Mouse (Mus musculus): ENCODE data around the gene Gtf2h2. TPM values are rescaled to one million over a fixed set of nuclear protein-coding genes. Genes with fewer than 3 reads are reported as not detected.

Gtf2h2 gene
- polyA plus RNA-seq (2012; rRNA removed; ENCODE audit: low replicate concordance) = 15.6 and 28.4 TPM in 2 replicates

DNA sequence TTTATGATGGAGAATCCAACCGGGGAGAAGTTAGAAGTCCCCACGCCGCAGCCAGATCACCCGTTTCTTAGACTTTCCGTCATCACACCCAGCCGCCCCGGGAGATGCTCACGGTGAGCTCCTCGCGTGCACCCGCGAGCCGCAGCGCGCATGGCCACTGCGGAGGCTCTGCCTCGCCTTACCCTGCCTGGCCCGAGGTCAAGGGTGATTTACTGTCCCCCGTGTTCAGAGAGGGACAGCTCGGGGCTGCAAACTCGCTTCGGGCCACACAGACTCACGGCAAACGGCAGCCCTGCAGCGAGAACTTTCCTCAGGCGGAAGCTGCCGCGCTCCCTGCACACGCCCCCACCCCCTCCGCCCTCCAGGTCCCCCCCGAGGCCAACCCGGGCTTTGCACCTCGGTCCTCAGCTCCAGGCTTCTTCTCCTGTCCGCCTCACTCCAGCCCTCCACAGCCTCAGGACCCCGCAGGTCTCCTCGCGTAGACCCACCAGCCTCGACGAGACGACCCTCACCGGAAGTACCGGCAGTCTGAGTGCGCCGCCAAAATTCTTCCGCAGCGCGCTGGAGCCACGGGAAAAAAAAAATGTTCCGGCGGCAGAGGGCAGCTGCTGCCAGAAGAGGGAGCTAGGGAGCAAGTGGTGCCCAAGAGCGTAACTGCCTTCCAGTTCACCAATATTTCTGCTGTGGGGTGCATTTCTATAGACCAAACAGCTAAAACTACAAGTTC, at the start of gene Gtf2h2:
Gtf2h2 (minus strand) TSS at position 519 of the 727 bp plus-strand sequence.

DNA sequence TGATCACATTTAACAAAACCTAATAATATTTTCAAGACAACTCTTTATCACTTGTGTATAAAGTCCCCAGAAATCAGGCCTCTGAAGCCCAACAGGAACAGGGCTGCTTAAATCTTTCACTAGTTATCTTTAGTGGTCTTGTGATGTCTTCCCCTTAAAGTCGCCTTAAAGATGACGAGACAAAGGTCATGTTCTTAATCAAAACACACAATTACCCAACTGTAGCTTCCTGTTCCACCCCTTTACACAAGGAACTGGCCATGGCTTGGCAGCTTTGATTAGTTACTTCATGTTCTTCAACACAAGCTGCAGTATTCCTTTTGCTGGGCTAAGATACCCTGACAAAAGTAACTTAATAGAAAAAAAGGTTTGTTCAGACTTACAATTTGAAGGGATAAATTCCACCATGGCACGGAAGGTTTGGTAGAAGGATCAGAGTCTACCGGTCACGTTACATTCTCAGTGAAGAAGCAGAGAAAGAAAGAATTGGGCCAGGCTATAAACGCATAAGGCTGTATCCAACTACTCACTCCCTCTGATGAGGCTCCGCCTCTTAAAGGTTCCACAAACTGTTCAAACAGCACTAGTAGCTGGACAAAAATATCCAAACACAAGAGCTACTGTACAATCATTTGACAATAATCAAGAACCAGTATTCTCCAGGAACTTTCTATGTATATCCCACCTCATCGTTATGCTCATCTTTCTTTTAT, 39.8 kb downstream of the Gtf2h2 start, which contains the start of gene Naip1:
Naip1 (minus strand) TSS at position 455 of the 713 bp plus-strand sequence.

Other genes starting within 250 kb of the Gtf2h2 start
- 1.6 and 3.0 TPM in 2 replicates for gene Naip5, start 246.3 kb downstream of the Gtf2h2 start, polyA plus RNA-seq (2012; rRNA removed; ENCODE audit: low replicate concordance)
- 1.8 and 4.7 TPM in 2 replicates for gene Naip6, start 174.9 kb downstream of the Gtf2h2 start, polyA plus RNA-seq (2012; rRNA removed; ENCODE audit: low replicate concordance)
- gene Naip1, start 39.7 kb downstream of the Gtf2h2 start, polyA plus RNA-seq (2012; rRNA removed; ENCODE audit: low replicate concordance) = 0.18 and 0.26 TPM in 2 replicates
- 1.8 and 3.8 TPM in 2 replicates for gene Ocln, start 60.1 kb upstream of the Gtf2h2 start, polyA plus RNA-seq (2012; rRNA removed; ENCODE audit: low replicate concordance)
- gene Marveld2, start 124.4 kb upstream of the Gtf2h2 start, polyA plus RNA-seq (2012; rRNA removed; ENCODE audit: low replicate concordance) = 4.9 and 6.5 TPM in 2 replicates
- 14.6 and 53.5 TPM in 2 replicates for gene Ak6, start 158.4 kb upstream of the Gtf2h2 start, polyA plus RNA-seq (2012; rRNA removed; ENCODE audit: low replicate concordance)
- gene Rad17, start 158.5 kb upstream of the Gtf2h2 start, polyA plus RNA-seq (2012; rRNA removed; ENCODE audit: low replicate concordance) = 2.7 and 5.1 TPM in 2 replicates
- 2.1 and 2.3 TPM in 2 replicates for gene Taf9, start 159.0 kb upstream of the Gtf2h2 start, polyA plus RNA-seq (2012; rRNA removed; ENCODE audit: low replicate concordance)
- gene Ccdc125, start 177.1 kb upstream of the Gtf2h2 start, polyA plus RNA-seq (2012; rRNA removed; ENCODE audit: low replicate concordance) = 1.8 and 2.7 TPM in 2 replicates
- gene Cdk7, start 238.4 kb upstream of the Gtf2h2 start, polyA plus RNA-seq (2012; rRNA removed; ENCODE audit: low replicate concordance) = 11.3 and 16.0 TPM in 2 replicates

Data from mammary gland, adult 2 months (tissue).